Mouse (Mus musculus) regulatory T cell (primary cell): Measurements from ENCODE around the gene Rps19bp1.

ENCODE experiments used
- in situ Hi-C: fragments of 300-600 bp; cut with MboI, MseI; formaldehyde crosslinking; loops from one replicate; pipeline ENCODE4 v1.15.1; 2025; ENCODE audit warnings: high pct_unique_total_duplicates

The Rps19bp1 gene

GRCm38 (mm10) chr15:80263610-80264575 lies at the start of gene Rps19bp1:
Rps19bp1 (minus strand) TSS chr15:80264315.
- in situ Hi-C loops: loop anchor here (5.0 kb wide), 1 partner anchor 37 kb away; no protein-coding TSS in a partner anchor

- in situ Hi-C loops: no loop called here
Observed at GRCm38 (mm10) chr15:80306146-80306545, 42.0 kb upstream of the Rps19bp1 start.

GRCm38 (mm10) chr15:80304188-80304587 lies 40.1 kb upstream of the Rps19bp1 start:
- in situ Hi-C loops: no loop called here

GRCm38 (mm10) chr15:80303779-80304178 lies 39.7 kb upstream of the Rps19bp1 start:
- in situ Hi-C loops: no loop called here

- in situ Hi-C loops: loop anchor here (5.0 to 10.0 kb wide), 2 partner anchors 60 to 398 kb away; no protein-coding TSS in a partner anchor
Observed at GRCm38 (mm10) chr15:80297146-80297545, 33.0 kb upstream of the Rps19bp1 start.

- in situ Hi-C loops: no loop called here
Observed at GRCm38 (mm10) chr15:80289436-80289835, 25.3 kb upstream of the Rps19bp1 start.

GRCm38 (mm10) chr15:80288036-80288435 lies 23.9 kb upstream of the Rps19bp1 start:
- in situ Hi-C loops: no loop called here

GRCm38 (mm10) chr15:80286851-80287415 lies 22.8 kb upstream of the Rps19bp1 start, which contains the start of gene Cacna1i:
Cacna1i (plus strand) TSS chr15:80287238.
- in situ Hi-C loops: no loop called here

- in situ Hi-C loops: no loop called here
Observed at GRCm38 (mm10) chr15:80280646-80281045, 16.5 kb upstream of the Rps19bp1 start.

- in situ Hi-C loops: no loop called here
Observed at GRCm38 (mm10) chr15:80279053-80279452, 14.9 kb upstream of the Rps19bp1 start.

GRCm38 (mm10) chr15:80278121-80278759 lies 14.1 kb upstream of the Rps19bp1 start:
- in situ Hi-C loops: no loop called here

GRCm38 (mm10) chr15:80277625-80278024 lies 13.5 kb upstream of the Rps19bp1 start:
- in situ Hi-C loops: no loop called here

GRCm38 (mm10) chr15:80277107-80277506 lies 13.0 kb upstream of the Rps19bp1 start:
- in situ Hi-C loops: no loop called here

GRCm38 (mm10) chr15:80271858-80272396 lies 7.8 kb upstream of the Rps19bp1 start:
- in situ Hi-C loops: no loop called here

GRCm38 (mm10) chr15:80266281-80266680 lies 2.2 kb upstream of the Rps19bp1 start:
- in situ Hi-C loops: no loop called here

GRCm38 (mm10) chr15:80261100-80261499 lies 3.0 kb downstream of the Rps19bp1 start:
- in situ Hi-C loops: loop anchor here (5.0 kb wide), 1 partner anchor 34 kb away; no protein-coding TSS in a partner anchor

GRCm38 (mm10) chr15:80260677-80261076 lies 3.4 kb downstream of the Rps19bp1 start:
- in situ Hi-C loops: loop anchor here (5.0 kb wide), 1 partner anchor 33 kb away; no protein-coding TSS in a partner anchor

- in situ Hi-C loops: loop anchor here (5.0 kb wide), 1 partner anchor 32 kb away; no protein-coding TSS in a partner anchor
Observed at GRCm38 (mm10) chr15:80259406-80260045, 4.6 kb downstream of the Rps19bp1 start.

- in situ Hi-C loops: no loop called here
Observed at GRCm38 (mm10) chr15:80258240-80259170, 5.6 kb downstream of the Rps19bp1 start.
